Mouse (Mus musculus): ENCODE results near the gene Dhx16. TPM values are rescaled to one million over a fixed set of nuclear protein-coding genes. Genes with fewer than 3 reads are reported as not detected.

The Dhx16 gene
- polyA plus RNA-seq, 1 experiment from 2014 or later = 31.1 TPM

- Histone ChIP-seq H3K27me3 (peaks cover 66% of the 10 kb centered on the region), H3K27ac (replicated peaks) (peak overlapping the region; percentile 82), H3K9ac (no peak overlapping the region), H3K4me1 (replicated peaks) (peaks cover 78% of the 10 kb centered on the region), H3K4me2 (peak overlapping the region; percentile 78), H3K4me3 (replicated peaks) (peak overlapping the region; percentile 58), H3K9me3 (replicated peaks) (no peaks in the 10 kb centered on the region), H3K36me3 (replicated peaks) (peaks cover 13% of the 10 kb centered on the region; the same call in 1 of the 2 replicates)
- WGBS (ENCODE audit: insufficient replicate concordance) = 29% methylated on average over 9 of the region's 9 CpGs
- ATAC-seq (ENCODE audit: insufficient read depth) = peak; percentile 26
These were observed 9.3 kb upstream of the Dhx16 start for GRCm38 (mm10) chr17:35870151-35870883.

GRCm38 (mm10) chr17:35870884-35871696 is 8.5 kb upstream of the Dhx16 start:
- Histone ChIP-seq H3K36me3 (replicated peaks) (peaks cover 18% of the 10 kb centered on the region), H3K4me1 (replicated peaks) (peaks cover 70% of the 10 kb centered on the region), H3K9me3 (replicated peaks) (no peaks in the 10 kb centered on the region), H3K27me3 (peaks cover 58% of the 10 kb centered on the region), H3K27ac (replicated peaks) (peak overlapping the region; percentile 82), H3K4me3 (replicated peaks) (peak overlapping the region; percentile 58), H3K9ac (no peak overlapping the region), H3K4me2 (peak overlapping the region; percentile 78)
- no peak for ATAC-seq (ENCODE audit: insufficient read depth)
- WGBS (ENCODE audit: insufficient replicate concordance) = 34% methylated on average over 8 of the region's 8 CpGs

- H3K9ac ChIP-seq = peak overlapping the region; percentile 42
- H3K9me3 ChIP-seq (replicated peaks) = no peaks in the 10 kb centered on the region
- whole genome bisulfite sequencing (ENCODE audit: insufficient replicate concordance) = 9% methylated on average over 21 of the region's 21 CpGs
- H3K4me2 ChIP-seq = peak overlapping the region; percentile 30
- H3K27ac ChIP-seq (replicated peaks) = 0 out of 2 replicates have a peak overlapping the region, but pooled peaks have one; percentile 24
- peaks cover 42% of the 10 kb centered on the region for H3K4me1 ChIP-seq (replicated peaks)
- peaks cover 20% of the 10 kb centered on the region for H3K36me3 ChIP-seq (replicated peaks)
- peak; percentile 42 for ATAC-seq (ENCODE audit: insufficient read depth)
- H3K27me3 ChIP-seq = peaks cover 30% of the 10 kb centered on the region
- H3K4me3 ChIP-seq (replicated peaks) = no peak overlapping the region
These were observed 5.7 kb upstream of the Dhx16 start for GRCm38 (mm10) chr17:35873774-35874519.

GRCm38 (mm10) chr17:35874721-35875120 is 4.9 kb upstream of the Dhx16 start:
- Histone ChIP-seq H3K4me3 (replicated peaks) (no peak overlapping the region), H3K9me3 (replicated peaks) (no peaks in the 10 kb centered on the region), H3K27me3 (peaks cover 22% of the 10 kb centered on the region), H3K36me3 (replicated peaks) (peaks cover 20% of the 10 kb centered on the region), H3K4me2 (no peak overlapping the region), H3K27ac (replicated peaks) (no peak overlapping the region), H3K4me1 (replicated peaks) (peaks cover 42% of the 10 kb centered on the region), H3K9ac (no peak overlapping the region)
- no peak for ATAC-seq (ENCODE audit: insufficient read depth)
- 67% methylated on average over 6 of the region's 6 CpGs for WGBS (ENCODE audit: insufficient replicate concordance)

GRCm38 (mm10) chr17:35882924-35883323 is 3.3 kb downstream of the Dhx16 start:
- peaks cover 23% of the 10 kb centered on the region for H3K4me1 ChIP-seq (replicated peaks)

GRCm38 (mm10) chr17:35883777-35884176 is 4.2 kb downstream of the Dhx16 start:
- H3K9ac ChIP-seq = no peak overlapping the region
- WGBS (ENCODE audit: insufficient replicate concordance) = 89% methylated on average over 14 of the region's 14 CpGs
- H3K4me1 ChIP-seq (replicated peaks) = peaks cover 23% of the 10 kb centered on the region
- peaks cover 79% of the 10 kb centered on the region for H3K36me3 ChIP-seq (replicated peaks)
- no peaks in the 10 kb centered on the region for H3K27me3 ChIP-seq
- no peak for ATAC-seq (ENCODE audit: insufficient read depth)
- no peak overlapping the region for H3K27ac ChIP-seq (replicated peaks)
- no peak overlapping the region for H3K4me3 ChIP-seq (replicated peaks)
- H3K9me3 ChIP-seq (replicated peaks) = no peaks in the 10 kb centered on the region
- no peak overlapping the region for H3K4me2 ChIP-seq

More at GRCm38 (mm10) chr17:35882924-35883323, 3.3 kb downstream of the Dhx16 start:
- no peak for ATAC-seq (ENCODE audit: insufficient read depth)
- H3K4me2 ChIP-seq = no peak overlapping the region
- WGBS (ENCODE audit: insufficient replicate concordance) = 85% methylated on average over 17 of the region's 17 CpGs
- H3K27me3 ChIP-seq = no peaks in the 10 kb centered on the region
- no peaks in the 10 kb centered on the region for H3K9me3 ChIP-seq (replicated peaks)
- peaks cover 71% of the 10 kb centered on the region for H3K36me3 ChIP-seq (replicated peaks)
- H3K4me3 ChIP-seq (replicated peaks) = no peak overlapping the region
- H3K27ac ChIP-seq (replicated peaks) = no peak overlapping the region
- H3K9ac ChIP-seq = no peak overlapping the region

- Histone ChIP-seq H3K4me2 (no peak overlapping the region), H3K27ac (replicated peaks) (no peak overlapping the region), H3K4me3 (replicated peaks) (no peak overlapping the region), H3K36me3 (replicated peaks) (peaks cover 98% of the 10 kb centered on the region), H3K9me3 (replicated peaks) (no peaks in the 10 kb centered on the region), H3K4me1 (replicated peaks) (no peaks in the 10 kb centered on the region), H3K9ac (no peak overlapping the region), H3K27me3 (no peaks in the 10 kb centered on the region)
- 88% methylated on average over 15 of the region's 17 CpGs for WGBS (ENCODE audit: insufficient replicate concordance)
- no peak for ATAC-seq (ENCODE audit: insufficient read depth)
These were observed 8.1 kb downstream of the Dhx16 start for GRCm38 (mm10) chr17:35887725-35888124.

GRCm38 (mm10) chr17:35896781-35897643 is 17.4 kb downstream of the Dhx16 start, which contains the start of gene 2310061I04Rik:
Gene 2310061I04Rik, minus strand, starts transcription at chr17:35897431.
- Histone ChIP-seq H3K27ac (replicated peaks) (peak within 1 kb of the TSS; percentile 86), H3K27me3 (no peaks in the 10 kb centered on the region), H3K4me1 (replicated peaks) (peaks cover 45% of the 10 kb centered on the region), H3K4me3 (replicated peaks) (peak within 1 kb of the TSS; percentile 95), H3K9ac (peak within 1 kb of the TSS; percentile 93), H3K36me3 (replicated peaks) (peaks cover 26% of the 10 kb centered on the region), H3K4me2 (peak within 1 kb of the TSS; percentile 98), H3K9me3 (replicated peaks) (no peaks in the 10 kb centered on the region)
- ATAC-seq (ENCODE audit: insufficient read depth) = peak; percentile 88
- under 1% methylated on average over 86 of the region's 86 CpGs for WGBS (ENCODE audit: insufficient replicate concordance)

- Histone ChIP-seq H3K4me3 (replicated peaks) (peak overlapping the region; percentile 95), H3K4me2 (peak overlapping the region; percentile 98), H3K9me3 (replicated peaks) (no peaks in the 10 kb centered on the region), H3K36me3 (replicated peaks) (peaks cover 17% of the 10 kb centered on the region), H3K9ac (peak overlapping the region; percentile 93), H3K27ac (replicated peaks) (peak overlapping the region; percentile 86), H3K27me3 (no peaks in the 10 kb centered on the region), H3K4me1 (replicated peaks) (peaks cover 45% of the 10 kb centered on the region)
- WGBS (ENCODE audit: insufficient replicate concordance) = 33% methylated on average over 23 of the region's 23 CpGs
- ATAC-seq (ENCODE audit: insufficient read depth) = peak; percentile 48
These were observed 18.3 kb downstream of the Dhx16 start for GRCm38 (mm10) chr17:35897644-35898573.

All from liver, embryonic 15.5 days (tissue).